Mouse (Mus musculus) G1E (cell line): ENCODE results near the gene Nme7.

Source experiments
- CTCF ChIP-seq: IDR thresholded peaks from 2 replicates; pipeline ENCODE4 v1.5.1; 2012; ENCODE audit warnings: low read depth, low read length, inconsistent platforms, mixed read lengths
- GATA1 ChIP-seq: IDR thresholded peaks from 2 replicates; pipeline ENCODE4 v1.6.1; 2012; ENCODE audit warnings: borderline replicate concordance, low read length, inconsistent platforms, mixed read lengths
- GATA2 ChIP-seq: IDR thresholded peaks from 2 replicates; pipeline ENCODE4 v1.6.1; 2012; ENCODE audit warnings: low read depth, low read length, inconsistent platforms, borderline replicate concordance
- TAL1 ChIP-seq: conservative IDR thresholded peaks from 2 replicates; pipeline ENCODE4 v1.6.1; 2012; ENCODE audit warnings: low read depth, low read length, inconsistent platforms, mixed read lengths

GRCm38 (mm10) chr1:164475895-164476294 is 172.0 kb downstream of the Nme7 start:
- TF ChIP-seq CTCF (no peak), GATA2 (no peak), GATA1 (no peak), TAL1 (no peak)
